Mouse (Mus musculus): Measurements from ENCODE around the gene Pde4d.

Gene Pde4d

GRCm38 (mm10) chr13:109822413-109823298 is 1372.9 kb downstream of the Pde4d start:
- DNase-seq (ENCODE audit: low spot score): peak; percentile 98

GRCm38 (mm10) chr13:109823307-109824031 is 1373.7 kb downstream of the Pde4d start:
- DNase-seq (ENCODE audit: low spot score): peak; percentile 48

GRCm38 (mm10) chr13:109825891-109826290 is 1376.1 kb downstream of the Pde4d start:
- no peak for DNase-seq (ENCODE audit: low spot score)

- DNase-seq (ENCODE audit: low spot score): no peak
Measured at GRCm38 (mm10) chr13:109827341-109827740, 1377.6 kb downstream of the Pde4d start.

GRCm38 (mm10) chr13:109827909-109828308 is 1378.2 kb downstream of the Pde4d start:
- DNase-seq (ENCODE audit: low spot score): no peak

- DNase-seq (ENCODE audit: low spot score): no peak
Measured at GRCm38 (mm10) chr13:109829444-109829843, 1379.7 kb downstream of the Pde4d start.

DNA sequence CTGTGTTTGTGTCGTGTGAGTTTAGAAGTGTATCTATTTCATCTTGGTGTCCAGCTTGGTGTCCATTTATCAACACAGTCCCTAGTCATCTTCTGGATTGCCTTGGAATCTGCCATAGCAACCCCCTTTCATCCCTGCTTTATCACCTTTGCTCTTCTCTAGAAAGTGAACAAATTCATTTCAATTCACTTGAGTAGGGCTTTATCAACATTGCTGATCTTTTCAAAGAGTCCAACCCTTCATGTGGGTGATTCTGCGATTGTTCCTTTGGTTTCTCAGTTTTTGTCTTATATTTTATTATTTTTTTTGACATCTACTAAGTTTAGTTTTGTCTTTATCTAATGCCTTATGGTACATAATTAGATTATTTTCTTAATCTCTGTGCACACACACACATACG is 1385.2 kb downstream of the Pde4d start:
- DNase-seq (ENCODE audit: low spot score): no peak

DNA sequence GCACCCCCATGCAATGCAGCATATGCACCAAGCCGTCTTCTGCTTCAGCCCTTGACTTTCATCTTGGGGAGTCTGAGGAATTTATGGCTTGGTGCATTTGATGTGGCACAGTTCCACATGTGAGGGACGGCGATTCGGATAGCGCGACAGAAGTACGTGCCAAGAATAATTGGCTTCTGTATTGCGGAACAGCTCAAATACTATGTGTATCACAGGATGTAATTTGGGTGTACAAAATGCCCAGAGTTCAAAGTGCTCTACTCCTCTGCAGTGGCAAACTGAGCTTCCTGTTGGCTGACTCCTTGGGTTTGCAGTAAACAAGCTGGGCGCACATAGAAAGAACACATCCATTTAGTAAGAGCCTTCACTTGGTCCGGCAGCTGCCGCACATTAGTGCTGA is 1387.7 kb downstream of the Pde4d start:
- no peak for DNase-seq (ENCODE audit: low spot score)

GRCm38 (mm10) chr13:109837921-109838320 is 1388.2 kb downstream of the Pde4d start:
- DNase-seq (ENCODE audit: low spot score): no peak

- no peak for DNase-seq (ENCODE audit: low spot score)
Measured at GRCm38 (mm10) chr13:109840251-109840650, 1390.5 kb downstream of the Pde4d start.

- no peak for DNase-seq (ENCODE audit: low spot score)
Measured at GRCm38 (mm10) chr13:109841140-109841822, 1391.5 kb downstream of the Pde4d start.

- DNase-seq (ENCODE audit: low spot score): no peak
Measured at GRCm38 (mm10) chr13:109842982-109843381, 1393.2 kb downstream of the Pde4d start.

GRCm38 (mm10) chr13:109844828-109845227 is 1395.1 kb downstream of the Pde4d start:
- DNase-seq (ENCODE audit: low spot score): no peak

DNA sequence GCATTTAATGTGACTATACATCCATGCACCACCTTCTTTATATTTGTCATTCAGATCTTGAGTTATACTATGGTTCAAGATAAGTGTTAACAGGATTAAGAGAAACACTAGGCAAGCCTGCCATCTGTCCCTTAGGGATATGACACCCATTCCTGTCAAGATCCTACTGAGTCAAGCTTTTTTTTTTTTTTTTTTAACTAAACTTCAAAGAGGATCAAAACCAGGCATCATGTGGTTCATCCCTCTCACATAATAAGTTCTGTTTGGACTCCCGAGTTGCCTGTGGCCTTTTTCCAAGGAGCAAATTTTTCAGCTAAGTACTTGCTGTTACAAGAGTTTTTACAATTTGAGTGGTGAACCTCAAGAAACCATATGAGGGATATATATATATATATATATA is 1414.1 kb downstream of the Pde4d start:
- no peak for DNase-seq (ENCODE audit: low spot score)

GRCm38 (mm10) chr13:109864311-109864710 is 1414.6 kb downstream of the Pde4d start:
- no peak for DNase-seq (ENCODE audit: low spot score)

GRCm38 (mm10) chr13:109880392-109880791 is 1430.6 kb downstream of the Pde4d start:
- no peak for DNase-seq (ENCODE audit: low spot score)

DNA sequence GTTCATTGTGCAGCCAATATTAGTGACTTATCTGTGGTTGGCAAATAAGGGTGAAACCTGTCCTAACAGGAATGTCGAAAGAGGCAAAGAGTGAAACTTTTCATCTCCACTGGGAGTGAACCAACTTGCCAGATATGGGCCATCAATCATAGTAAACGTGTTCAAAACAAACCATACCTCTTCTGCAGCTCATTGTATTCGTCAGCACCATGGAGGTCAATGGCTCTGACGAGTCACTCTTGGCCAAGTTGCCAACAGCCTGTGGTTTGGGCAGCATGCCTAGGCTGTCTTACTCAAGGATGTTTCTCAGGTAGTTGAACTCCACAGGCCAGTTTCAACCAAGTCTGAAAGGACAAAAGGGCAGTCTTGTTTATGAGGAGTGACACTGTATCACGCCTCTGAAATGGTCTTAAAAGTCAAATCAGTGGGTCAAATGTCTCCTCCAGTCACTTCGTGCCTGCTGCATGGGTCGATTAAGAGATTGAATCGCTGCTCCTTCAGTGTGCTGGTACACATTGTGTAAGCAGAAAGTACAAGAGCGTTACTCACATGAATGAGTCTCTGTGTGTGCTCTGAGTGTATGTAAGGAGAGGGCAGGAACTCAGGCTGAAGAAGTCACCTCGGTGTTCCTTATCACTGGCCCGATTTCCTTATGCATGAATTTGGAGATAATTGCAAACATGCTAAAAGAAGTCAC is 1431.6 kb downstream of the Pde4d start:
- DNase-seq (ENCODE audit: low spot score): no peak

DNA sequence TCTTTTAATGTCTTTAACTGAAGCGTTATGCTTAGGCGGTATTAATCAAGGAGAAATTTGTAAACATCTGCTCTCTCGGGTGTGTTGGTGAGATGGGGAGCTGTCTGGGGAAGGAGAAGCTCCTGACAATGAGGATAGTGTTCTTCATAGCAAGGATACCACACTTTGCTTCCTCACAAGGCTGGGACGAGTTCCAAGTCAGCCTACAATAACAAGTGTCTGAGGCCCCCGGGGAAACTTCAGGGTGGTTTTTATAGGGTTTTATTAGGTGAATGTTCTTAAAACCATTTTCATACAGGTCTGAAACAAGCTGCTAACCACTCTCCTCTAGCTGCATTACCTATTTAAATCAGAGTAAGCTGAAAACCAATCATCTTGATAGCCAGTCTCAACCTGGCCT is 1433.9 kb downstream of the Pde4d start:
- no peak for DNase-seq (ENCODE audit: low spot score)

DNA sequence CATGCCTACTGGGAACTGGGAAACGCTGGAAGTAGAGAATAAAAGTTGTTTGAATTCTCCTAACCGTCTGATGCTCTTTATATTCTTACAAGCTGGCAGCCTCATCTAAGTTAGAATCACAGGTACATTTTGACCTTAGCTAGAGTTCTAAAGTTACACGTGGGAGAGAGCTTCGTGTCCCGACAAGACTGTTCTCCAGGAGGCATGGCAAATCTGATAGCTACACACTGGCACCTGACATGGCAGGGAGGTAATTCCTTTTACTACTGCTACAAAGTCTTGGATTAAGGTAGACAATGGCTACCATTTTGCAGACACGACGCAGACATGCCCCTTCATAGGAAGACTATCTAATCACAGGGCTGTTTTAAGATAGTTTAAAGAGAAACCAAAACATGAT is 1435.1 kb downstream of the Pde4d start:
- no peak for DNase-seq (ENCODE audit: low spot score)

DNA sequence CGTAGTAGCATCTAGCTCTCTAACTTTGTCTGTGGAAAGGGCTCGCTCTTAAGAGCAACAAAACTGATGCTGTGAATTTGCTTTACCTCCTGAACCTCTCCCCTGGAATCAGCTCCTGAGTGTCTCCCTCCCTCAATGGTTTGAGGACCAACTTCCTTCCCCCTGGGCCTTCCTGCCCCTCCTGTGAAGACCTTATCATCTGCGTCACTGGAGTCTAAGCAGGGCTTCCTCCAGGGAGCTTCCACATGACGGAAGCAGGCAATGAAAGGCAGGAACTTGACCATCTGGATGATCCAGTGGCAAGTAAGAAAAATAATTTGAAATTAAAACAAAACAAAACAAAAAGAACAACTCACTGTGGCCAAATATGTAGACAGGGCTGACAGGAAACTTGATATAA is 1438.5 kb downstream of the Pde4d start:
- DNase-seq (ENCODE audit: low spot score): no peak

DNA sequence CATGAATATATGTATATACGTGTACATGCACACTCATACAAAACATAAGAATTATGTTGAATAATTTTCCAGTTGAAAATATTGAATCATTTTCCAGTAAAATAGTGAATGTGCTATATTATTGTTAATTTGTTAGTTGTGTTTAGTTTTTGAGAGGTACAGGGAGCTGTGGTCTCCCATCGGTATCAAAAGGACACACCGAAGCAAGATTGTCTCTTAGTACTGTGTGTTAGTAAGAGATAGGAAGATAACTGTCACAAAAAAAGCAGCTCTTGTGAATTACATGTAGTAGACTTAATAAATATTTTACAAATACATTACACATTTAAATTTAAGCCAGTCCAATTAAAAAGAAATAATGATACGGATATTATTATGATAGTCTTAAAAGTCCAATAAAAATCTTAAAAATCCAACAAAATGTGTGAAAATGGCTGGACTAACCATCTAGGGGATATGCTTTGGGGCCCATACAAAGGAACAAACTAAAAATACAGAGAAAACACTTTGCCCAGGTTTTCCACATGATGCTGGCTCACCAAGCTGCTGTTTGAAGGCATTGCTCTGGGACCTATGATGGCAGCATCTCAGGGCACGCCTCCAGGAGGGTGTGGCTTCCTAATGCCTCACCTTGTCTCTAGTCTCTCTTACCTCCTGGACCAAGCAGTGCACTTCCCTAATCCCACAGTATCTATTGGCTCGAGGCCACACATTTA is 1441.6 kb downstream of the Pde4d start:
- no peak for DNase-seq (ENCODE audit: low spot score)

- DNase-seq (ENCODE audit: low spot score): no peak
Measured at GRCm38 (mm10) chr13:109891910-109892265, 1442.1 kb downstream of the Pde4d start.
